Mouse (Mus musculus): ENCODE data around the gene Msh2. TPM values are rescaled to one million over a fixed set of nuclear protein-coding genes. Genes with fewer than 3 reads are reported as not detected.

Msh2 gene
- polyA plus RNA-seq, 1 experiment from 2014 or later: 57.7 TPM

DNA sequence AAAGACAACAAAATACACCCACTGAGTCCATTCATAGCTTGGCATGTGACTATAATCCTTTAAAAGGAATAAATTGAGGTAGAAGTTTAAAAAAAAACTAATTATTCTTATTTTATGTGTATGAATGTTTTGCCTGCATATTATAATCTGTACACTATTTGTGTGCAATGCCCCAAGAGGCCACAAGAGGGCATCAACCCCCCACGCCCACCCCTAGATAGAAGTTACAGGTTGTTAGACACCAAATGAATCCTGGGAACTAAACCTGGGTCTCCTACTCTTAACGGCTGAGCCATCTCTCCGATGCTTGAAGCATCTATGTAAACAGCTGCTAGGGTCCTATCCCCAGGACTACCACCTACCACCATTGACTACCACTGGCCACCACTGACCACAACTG lies 101.0 kb downstream of the Msh2 start:
- 82% methylated on average over 3 of the region's 3 CpGs for WGBS
- no peaks in the 10 kb centered on the region for H3K36me3 ChIP-seq (ENCODE audit: control insufficient read depth, insufficient read depth, low read length)

More for the DNA sequence above, 101.0 kb downstream of the Msh2 start:
- Histone ChIP-seq H3K27ac (ENCODE audit: low read depth, low read length) (no peak overlapping the region), H3K9ac (ENCODE audit: low read depth, low read length) (no peak overlapping the region), H3K27me3 (replicated peaks; ENCODE audit: control insufficient read depth, insufficient read depth, low read length) (no peaks in the 10 kb centered on the region), H3K4me2 (ENCODE audit: low read length) (no peak overlapping the region), H3K4me3 (ENCODE audit: low read length) (no peak overlapping the region), H3K9me3 (ENCODE audit: control insufficient read depth, low read length) (no peaks in the 10 kb centered on the region; the same call in 1 of the 2 replicates), H3K4me1 (ENCODE audit: control insufficient read depth, insufficient read depth, low read depth, low read length) (no peaks in the 10 kb centered on the region)
- ATAC-seq: no peak

Other genes with a start within 250 kb of the Msh2 start
- gene Stpg4, start 244.6 kb upstream of the Msh2 start, polyA plus RNA-seq (2015; fragmentation: Nextera tagmentation; extraction: Ambion mirVana): 0.19 TPM in 1 of 2 replicates, not detected in the other
- gene Calm2, start 225.4 kb upstream of the Msh2 start, polyA plus RNA-seq (2015; fragmentation: Nextera tagmentation; extraction: Ambion mirVana): 2,782 and 3,155 TPM in 2 replicates
- gene Epcam, start 36.4 kb upstream of the Msh2 start, polyA plus RNA-seq (2015; fragmentation: Nextera tagmentation; extraction: Ambion mirVana): 4.4 and 4.7 TPM in 2 replicates
- 0.74 and 1.1 TPM in 2 replicates for gene Kcnk12, start 125.7 kb downstream of the Msh2 start, polyA plus RNA-seq (2015; fragmentation: Nextera tagmentation; extraction: Ambion mirVana)
- not detected in 2 replicates for gene Rpl36-ps4, start 248.6 kb downstream of the Msh2 start, polyA plus RNA-seq (2015; fragmentation: Nextera tagmentation; extraction: Ambion mirVana)